Mouse (Mus musculus) lung, postnatal 25 days (tissue): Measurements from ENCODE around the gene Otud7b.

Source experiments
- DNase-seq: peaks from one replicate; pipeline ENCODE4 v3.0.0; 2022; ENCODE audit warnings: low spot score

Gene Otud7b

DNA sequence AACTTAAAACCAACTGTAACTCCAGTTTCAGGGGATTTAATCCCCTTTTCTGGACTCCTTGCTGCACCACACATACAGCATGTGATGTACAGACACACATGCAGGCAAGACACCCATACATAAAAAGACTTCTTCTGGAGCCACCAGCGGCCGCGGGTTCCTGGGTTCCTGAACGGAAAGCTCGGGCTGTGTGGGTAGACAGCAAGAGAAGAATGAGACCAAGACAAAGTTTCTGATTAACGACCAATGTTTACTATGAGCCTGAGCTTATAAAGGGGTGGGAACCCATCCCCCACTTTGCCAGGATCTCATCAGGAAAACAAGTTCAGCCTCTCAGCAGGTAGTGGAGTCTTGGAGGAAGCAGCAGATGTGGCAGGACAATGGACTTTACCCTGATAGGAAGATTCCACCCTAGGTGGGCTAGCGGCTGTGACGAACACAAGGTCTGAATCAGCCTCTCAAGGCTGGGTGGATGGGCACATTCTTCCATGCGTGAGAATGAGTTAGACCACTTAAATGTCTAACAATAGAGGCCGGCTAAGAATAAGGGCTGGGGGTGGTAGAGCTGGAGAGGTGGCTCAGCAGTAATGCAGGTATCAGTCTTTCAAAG is 20.1 kb upstream of the Otud7b start:
- no peak for DNase-seq

- no peak for DNase-seq
Measured at GRCm38 (mm10) chr3:96087219-96087618, 17.1 kb upstream of the Otud7b start.

GRCm38 (mm10) chr3:96087801-96088200 is 16.5 kb upstream of the Otud7b start:
- DNase-seq: no peak

- DNase-seq: no peak
Measured at GRCm38 (mm10) chr3:96089882-96090489, 14.3 kb upstream of the Otud7b start.

DNA sequence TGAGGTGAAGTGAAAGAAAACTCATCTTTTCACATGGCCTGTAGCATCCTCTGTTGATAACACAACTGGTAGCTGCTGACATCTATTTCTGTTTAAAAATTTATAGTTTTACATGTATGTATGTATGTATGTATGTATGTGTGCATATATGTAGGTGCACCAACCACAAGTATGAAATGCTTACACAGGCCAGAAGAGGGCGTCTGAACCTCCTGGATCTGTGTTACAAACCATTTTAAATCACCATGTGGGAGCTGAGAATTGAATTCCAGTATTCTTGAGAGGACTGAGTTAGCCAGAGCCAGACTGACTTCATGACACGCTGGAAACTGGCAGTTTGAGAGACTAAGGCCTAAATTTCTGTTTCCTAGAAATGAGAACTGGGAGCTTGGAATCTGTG is 13.2 kb upstream of the Otud7b start:
- no peak for DNase-seq

GRCm38 (mm10) chr3:96091966-96092365 is 12.4 kb upstream of the Otud7b start:
- DNase-seq: no peak

DNA sequence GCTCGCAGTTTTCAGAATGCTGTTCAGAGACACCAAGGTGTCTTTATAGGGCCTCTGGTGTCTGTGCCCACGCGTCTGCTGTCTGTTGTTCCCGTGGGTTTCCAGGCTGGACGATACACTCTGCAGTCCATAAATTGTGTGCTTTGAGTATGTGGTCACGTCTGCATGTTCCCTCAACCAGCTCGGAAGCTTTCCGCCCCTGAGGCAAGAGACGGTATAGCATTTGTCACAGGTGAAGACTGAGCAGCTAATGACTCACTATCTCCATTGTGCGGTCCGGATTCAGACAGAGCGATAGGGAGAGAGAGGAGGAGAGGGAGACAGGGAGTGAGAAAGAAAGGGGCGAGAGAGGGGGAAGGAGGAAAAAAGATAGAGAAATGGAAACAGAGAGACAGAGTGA is 10.8 kb upstream of the Otud7b start:
- no peak for DNase-seq

GRCm38 (mm10) chr3:96094203-96094602 is 10.1 kb upstream of the Otud7b start:
- no peak for DNase-seq

DNA sequence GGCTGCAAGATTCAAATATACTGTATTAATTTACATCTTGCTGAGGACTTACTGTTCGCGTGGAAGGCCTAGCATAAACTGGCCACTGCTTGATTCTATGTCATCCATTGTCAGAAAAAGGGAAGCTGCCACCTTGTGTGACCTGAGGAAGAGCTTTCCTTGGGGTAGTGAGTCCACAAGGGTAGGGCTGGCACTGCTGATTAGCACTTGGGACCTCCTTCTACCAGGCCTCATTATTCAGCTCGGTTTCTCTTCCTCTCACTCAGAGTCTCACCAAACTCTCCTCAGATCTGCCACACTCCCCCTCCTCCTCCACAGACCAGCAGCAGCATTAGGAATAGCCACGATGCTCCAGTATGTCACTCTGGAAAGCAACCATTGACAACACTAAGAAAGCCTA is 6.2 kb upstream of the Otud7b start:
- DNase-seq: no peak

- peak; percentile 84 for DNase-seq
Measured at GRCm38 (mm10) chr3:96098616-96099267, 5.6 kb upstream of the Otud7b start.

GRCm38 (mm10) chr3:96102100-96102872 is 2.0 kb upstream of the Otud7b start:
- DNase-seq: peak; percentile 61

DNA sequence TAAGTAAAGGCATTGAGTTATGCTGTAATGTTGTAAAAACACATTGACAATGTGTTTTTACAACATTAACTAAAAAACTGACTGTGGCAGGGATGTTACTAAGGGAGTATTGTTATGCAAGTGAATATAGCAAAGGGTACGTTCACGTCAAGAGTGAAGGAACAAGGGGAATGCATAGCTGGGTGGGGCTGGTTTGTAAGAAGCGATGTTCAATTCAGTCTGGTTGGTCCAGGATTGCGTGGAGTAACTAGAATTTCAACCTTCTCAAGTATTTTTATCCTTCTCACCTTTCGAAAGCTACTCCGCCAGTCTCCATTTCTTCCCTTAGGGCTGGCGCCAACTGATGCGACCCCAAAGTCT is 446 bp upstream of the Otud7b start:
- no peak for DNase-seq

GRCm38 (mm10) chr3:96105232-96105747 is 963 bp downstream of the Otud7b start:
- DNase-seq: no peak

DNA sequence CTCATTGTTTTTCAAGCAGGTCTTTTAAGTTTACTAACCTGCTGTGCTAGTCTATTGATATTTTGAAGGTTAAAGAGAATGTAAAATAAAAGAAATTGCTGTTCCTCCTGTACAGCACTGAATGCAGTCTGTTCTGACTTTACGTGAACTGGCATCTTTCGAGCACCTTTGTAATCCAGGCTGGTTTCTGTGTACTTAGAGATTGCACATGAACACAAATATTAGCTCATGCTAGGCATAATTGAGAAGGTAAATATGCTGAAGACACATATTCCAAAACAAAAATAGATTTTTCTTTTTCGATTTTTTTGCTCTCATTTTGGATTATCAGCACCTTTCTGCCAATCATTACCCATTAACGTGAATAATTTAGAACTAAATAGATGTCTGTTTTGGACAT is 1.8 kb downstream of the Otud7b start:
- DNase-seq: no peak

DNA sequence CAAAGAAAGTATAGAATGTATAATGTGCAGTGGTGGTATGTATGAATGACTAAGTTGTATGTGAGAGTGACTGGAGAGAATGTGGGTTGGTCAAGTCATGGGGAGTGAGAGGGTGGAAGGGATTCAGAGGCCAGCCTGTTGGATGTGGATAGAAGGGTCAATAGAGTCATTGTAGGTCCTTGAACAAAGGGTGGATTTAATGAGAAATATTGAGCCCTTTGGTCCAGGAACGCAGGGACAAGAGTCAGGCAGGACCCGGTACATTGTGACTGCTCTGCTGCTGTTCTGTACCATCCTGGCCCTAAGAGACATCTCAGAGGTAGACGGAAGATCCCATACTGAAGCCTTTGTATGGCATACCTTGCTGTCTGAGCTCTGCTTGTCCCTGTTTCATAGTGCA is 4.0 kb downstream of the Otud7b start:
- no peak for DNase-seq

DNA sequence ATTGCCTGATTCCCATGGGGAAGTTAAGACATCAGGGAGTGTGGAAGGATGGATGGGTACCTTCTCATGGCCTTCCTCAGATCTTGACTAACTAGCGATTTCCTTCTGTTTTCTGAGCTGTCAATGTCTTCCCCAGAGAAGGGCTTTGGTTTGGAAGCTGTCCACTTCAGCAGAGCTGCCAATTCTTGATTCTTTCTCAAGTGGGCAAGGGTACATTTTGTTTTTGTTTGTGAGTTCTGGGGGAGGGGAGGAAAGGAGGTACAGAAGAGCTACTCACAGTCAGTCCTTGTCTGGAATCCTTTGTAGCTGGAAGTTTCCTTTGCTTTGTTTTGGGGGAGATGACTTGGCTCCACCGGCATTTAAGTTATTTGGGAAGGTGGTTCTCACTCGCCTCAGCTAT is 8.9 kb downstream of the Otud7b start:
- DNase-seq: peak; percentile 64

GRCm38 (mm10) chr3:96118142-96118541 is 13.8 kb downstream of the Otud7b start:
- no peak for DNase-seq

DNA sequence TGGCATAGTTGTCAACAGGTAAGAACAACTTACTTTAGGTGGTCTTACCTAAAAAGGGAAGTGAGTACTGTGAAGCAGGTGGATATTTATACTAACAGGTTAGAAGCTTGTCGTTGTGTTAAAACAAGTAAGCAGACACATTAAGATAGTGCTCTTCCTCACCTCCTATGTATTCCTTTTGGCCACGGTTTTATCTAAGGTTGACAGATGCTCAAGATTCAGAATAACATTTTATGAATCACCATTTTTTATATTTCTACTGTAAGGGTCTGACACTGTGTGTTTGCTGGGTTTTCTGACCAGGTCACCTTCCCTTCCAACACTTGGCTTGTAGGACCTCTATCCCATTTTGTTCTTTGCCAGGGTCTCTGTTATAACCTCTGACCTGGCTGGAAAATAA is 14.4 kb downstream of the Otud7b start:
- DNase-seq: no peak

- no peak for DNase-seq
Measured at GRCm38 (mm10) chr3:96124235-96124634, 19.9 kb downstream of the Otud7b start.

DNA sequence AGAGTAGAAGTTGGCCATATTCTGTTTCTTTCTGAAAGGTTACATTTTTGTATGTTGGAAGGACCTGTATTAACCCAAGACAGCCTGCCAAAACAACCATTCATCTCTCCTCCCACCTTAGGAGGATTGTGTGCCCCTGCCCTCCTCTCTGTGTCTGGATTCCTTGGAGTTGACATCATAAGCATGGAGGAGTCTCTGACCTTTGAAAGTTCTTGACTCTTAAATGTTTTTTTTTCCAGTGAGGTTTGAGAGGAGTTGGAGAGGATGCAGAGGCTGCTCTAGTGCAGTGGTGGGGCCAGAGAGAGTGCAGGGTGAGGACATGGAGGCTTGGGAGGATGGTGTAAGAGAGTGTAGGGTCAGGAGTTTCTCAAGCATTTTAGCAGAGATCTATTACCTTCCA is 23.8 kb downstream of the Otud7b start:
- DNase-seq: no peak

DNA sequence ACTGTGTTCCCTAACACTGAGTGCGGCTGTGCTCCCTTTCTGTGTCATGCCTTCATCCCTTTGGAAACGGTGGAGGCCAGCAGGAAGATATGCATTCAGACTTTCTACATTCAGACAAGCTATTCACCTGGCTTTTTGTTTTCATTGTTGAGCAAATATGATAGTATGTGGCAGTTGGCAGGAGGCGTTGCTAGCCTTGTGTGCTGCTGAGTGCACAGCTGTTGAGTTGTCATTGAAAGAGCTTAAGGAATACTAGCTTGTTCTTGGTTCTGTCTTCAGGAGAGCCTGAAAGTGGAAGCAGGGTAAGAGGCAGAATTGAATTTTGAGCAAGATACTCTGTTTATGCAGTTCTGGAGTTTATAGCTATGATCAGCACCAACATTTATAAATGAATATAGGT is 28.2 kb downstream of the Otud7b start:
- DNase-seq: no peak

GRCm38 (mm10) chr3:96133327-96133905 is 29.1 kb downstream of the Otud7b start:
- DNase-seq: peak; percentile 35
